Mouse (Mus musculus) neural tube, embryonic 13.5 days (tissue): ENCODE measurements around the gene Lif. TPM values are rescaled to one million over a fixed set of nuclear protein-coding genes. Genes with fewer than 3 reads are reported as not detected.
A peak's percentile ranks its signal among the peaks of the same experiment; 100 is the strongest.

Experiments used
- ATAC-seq: fragments of 200-750 bp; cut with Nextera tagmentation; 2 replicates; pipeline ENCODE4 v1.8.0; 2017; ENCODE audit warnings: low read depth, mild to moderate bottlenecking, moderate TSS enrichment, moderate library complexity
- H3K27ac ChIP-seq: fragments of 300-500 bp; sonication (generic); replicated peaks from 2 replicates; pipeline ENCODE4 v1.5.1; 2015; ENCODE audit warnings: moderate library complexity, mild to moderate bottlenecking, inconsistent platforms
- H3K27me3 ChIP-seq: fragments of 300-500 bp; sonication (generic); 2 replicates; pipeline ENCODE4 v1.6.1; 2015; ENCODE audit warnings: mild to moderate bottlenecking, inconsistent platforms
- H3K36me3 ChIP-seq: fragments of 300-500 bp; sonication (generic); 2 replicates; pipeline ENCODE4 v1.6.1; 2015; ENCODE audit warnings: mild to moderate bottlenecking, inconsistent platforms
- H3K4me1 ChIP-seq: fragments of 300-500 bp; sonication (generic); replicated peaks from 2 replicates; pipeline ENCODE4 v1.6.1; 2015; ENCODE audit warnings: inconsistent platforms
- H3K4me2 ChIP-seq: fragments of 300-500 bp; sonication (generic); 2 replicates; pipeline ENCODE4 v1.6.1; 2015; ENCODE audit warnings: inconsistent platforms, mild to moderate bottlenecking, moderate library complexity
- H3K4me3 ChIP-seq: fragments of 300-500 bp; sonication (generic); 2 replicates; pipeline ENCODE4 v1.5.1; 2015; ENCODE audit warnings: mild to moderate bottlenecking, inconsistent platforms
- H3K9ac ChIP-seq: fragments of 300-500 bp; sonication (generic); 2 replicates; pipeline ENCODE4 v1.6.1; 2015; ENCODE audit warnings: moderate library complexity, mild to moderate bottlenecking, inconsistent platforms
- H3K9me3 ChIP-seq: fragments of 300-500 bp; sonication (generic); 2 replicates; pipeline ENCODE4 v1.6.1; 2016; ENCODE audit warnings: inconsistent platforms
- WGBS: fragments of 180-500 bp; shearing (Covaris S2); methylation state at CpG from one replicate; pipeline ENCODE4 v1.1.7; 2015; 5-methylcytosine and 5-hydroxymethylcytosine counted together
- polyA plus RNA-seq: library from polyadenylated mRNA; unstranded; fragments of >200 nt; fragmentation: Nextera tagmentation; extraction: Ambion mirVana; gene quantifications from 2 replicates; pipeline ENCODE4 v1.2.1, GENCODE M21; 2015

Gene Lif
- polyA plus RNA-seq, 1 experiment from 2014 or later, result not detected

GRCm38 (mm10) chr11:4267202-4267578 lies 9.8 kb downstream of the Lif start:
- Histone ChIP-seq H3K4me3 (peak overlapping the region; percentile 49), H3K27ac (no peak overlapping the region), H3K36me3 (no peaks in the 10 kb centered on the region), H3K27me3 (peaks cover 75% of the 10 kb centered on the region), H3K9ac (no peak overlapping the region), H3K4me2 (peak overlapping the region; percentile 88), H3K9me3 (no peaks in the 10 kb centered on the region), H3K4me1 (peaks cover 21% of the 10 kb centered on the region)
- ATAC-seq, result no peak
- WGBS, result 5% methylated on average over 13 of the region's 13 CpGs

- no peak overlapping the region for H3K9ac ChIP-seq
Measured at GRCm38 (mm10) chr11:4268500-4268899, 11.1 kb downstream of the Lif start.

GRCm38 (mm10) chr11:4270744-4271459 lies 13.5 kb downstream of the Lif start:
- Histone ChIP-seq H3K4me3 (no peak overlapping the region), H3K27me3 (peaks cover 49% of the 10 kb centered on the region), H3K4me2 (no peak overlapping the region), H3K9me3 (no peaks in the 10 kb centered on the region), H3K4me1 (peaks cover 13% of the 10 kb centered on the region), H3K36me3 (no peaks in the 10 kb centered on the region), H3K27ac (no peak overlapping the region), H3K9ac (no peak overlapping the region)
- WGBS, result 33% methylated on average over 20 of the region's 20 CpGs
- no peak for ATAC-seq

More at GRCm38 (mm10) chr11:4268500-4268899, 11.1 kb downstream of the Lif start:
- Histone ChIP-seq H3K9me3 (no peaks in the 10 kb centered on the region), H3K36me3 (no peaks in the 10 kb centered on the region), H3K27ac (no peak overlapping the region), H3K4me1 (peaks cover 13% of the 10 kb centered on the region), H3K27me3 (peaks cover 73% of the 10 kb centered on the region), H3K4me2 (no peak overlapping the region), H3K4me3 (no peak overlapping the region)
- 87% methylated on average over 6 of the region's 6 CpGs for WGBS
- no peak for ATAC-seq

GRCm38 (mm10) chr11:4271544-4271943 lies 14.2 kb downstream of the Lif start:
- no peaks in the 10 kb centered on the region for H3K36me3 ChIP-seq
- no peak for ATAC-seq

GRCm38 (mm10) chr11:4276411-4276861 lies 19.1 kb downstream of the Lif start:
- Histone ChIP-seq H3K9ac (no peak overlapping the region), H3K9me3 (no peaks in the 10 kb centered on the region), H3K27me3 (0 out of 2 replicates have a peak, but pooled peaks cover under 1% of the 10 kb centered on the region), H3K27ac (no peak overlapping the region), H3K4me1 (0 out of 2 replicates have a peak, but pooled peaks cover 3% of the 10 kb centered on the region), H3K4me2 (no peak overlapping the region), H3K36me3 (no peaks in the 10 kb centered on the region), H3K4me3 (no peak overlapping the region)
- ATAC-seq, result no peak
- WGBS, result 61% methylated on average over 11 of the region's 11 CpGs

More at GRCm38 (mm10) chr11:4271544-4271943, 14.2 kb downstream of the Lif start:
- Histone ChIP-seq H3K27me3 (peaks cover 42% of the 10 kb centered on the region), H3K4me1 (peaks cover 9% of the 10 kb centered on the region), H3K9ac (no peak overlapping the region), H3K27ac (no peak overlapping the region), H3K4me2 (no peak overlapping the region), H3K9me3 (no peaks in the 10 kb centered on the region), H3K4me3 (no peak overlapping the region)
- 72% methylated on average over 11 of the region's 11 CpGs for WGBS

GRCm38 (mm10) chr11:4279909-4280308 lies 22.6 kb downstream of the Lif start:
- Histone ChIP-seq H3K27ac (no peak overlapping the region), H3K4me3 (no peak overlapping the region), H3K4me1 (0 out of 2 replicates have a peak, but pooled peaks cover 3% of the 10 kb centered on the region), H3K27me3 (no peaks in the 10 kb centered on the region), H3K9me3 (no peaks in the 10 kb centered on the region), H3K9ac (no peak overlapping the region), H3K36me3 (no peaks in the 10 kb centered on the region), H3K4me2 (no peak overlapping the region)
- 68% methylated on average over 7 of the region's 7 CpGs for WGBS
- ATAC-seq, result no peak

- H3K27me3 ChIP-seq, result no peaks in the 10 kb centered on the region
- no peak overlapping the region for H3K27ac ChIP-seq
- H3K4me3 ChIP-seq, result no peak overlapping the region
- H3K36me3 ChIP-seq, result no peaks in the 10 kb centered on the region
- H3K9ac ChIP-seq, result no peak overlapping the region
- no peak overlapping the region for H3K4me2 ChIP-seq
- no peak for ATAC-seq
- H3K9me3 ChIP-seq, result no peaks in the 10 kb centered on the region
- H3K4me1 ChIP-seq, result no peaks in the 10 kb centered on the region
- WGBS, result 88% methylated on average over 6 of the region's 6 CpGs
Measured at GRCm38 (mm10) chr11:4281852-4282251, 24.5 kb downstream of the Lif start.

GRCm38 (mm10) chr11:4283627-4284026 lies 26.3 kb downstream of the Lif start:
- H3K27ac ChIP-seq, result no peak overlapping the region
- no peaks in the 10 kb centered on the region for H3K4me1 ChIP-seq
- H3K9ac ChIP-seq, result no peak overlapping the region
- no peak overlapping the region for H3K4me3 ChIP-seq
- 26% methylated on average over 4 of the region's 4 CpGs for WGBS
- no peak overlapping the region for H3K4me2 ChIP-seq
- no peaks in the 10 kb centered on the region for H3K9me3 ChIP-seq
- H3K36me3 ChIP-seq, result no peaks in the 10 kb centered on the region
- ATAC-seq, result no peak
- H3K27me3 ChIP-seq, result no peaks in the 10 kb centered on the region

GRCm38 (mm10) chr11:4289280-4289679 lies 31.9 kb downstream of the Lif start:
- H3K9me3 ChIP-seq, result no peaks in the 10 kb centered on the region
- no peaks in the 10 kb centered on the region for H3K4me1 ChIP-seq
- ATAC-seq, result no peak
- 64% methylated on average over 3 of the region's 3 CpGs for WGBS
- H3K27me3 ChIP-seq, result no peaks in the 10 kb centered on the region
- H3K36me3 ChIP-seq, result no peaks in the 10 kb centered on the region
- no peak overlapping the region for H3K4me2 ChIP-seq
- H3K27ac ChIP-seq, result no peak overlapping the region
- H3K4me3 ChIP-seq, result no peak overlapping the region
- no peak overlapping the region for H3K9ac ChIP-seq

- Histone ChIP-seq H3K27ac (no peak overlapping the region), H3K4me1 (peaks cover 11% of the 10 kb centered on the region), H3K9me3 (no peaks in the 10 kb centered on the region), H3K9ac (no peak overlapping the region), H3K27me3 (no peaks in the 10 kb centered on the region), H3K4me3 (no peak overlapping the region), H3K4me2 (no peak overlapping the region), H3K36me3 (no peaks in the 10 kb centered on the region)
- ATAC-seq, result no peak
- 82% methylated on average over 6 of the region's 6 CpGs for WGBS
Measured at GRCm38 (mm10) chr11:4291639-4292038, 34.3 kb downstream of the Lif start.

- Histone ChIP-seq H3K27ac (no peak overlapping the region), H3K36me3 (no peaks in the 10 kb centered on the region), H3K9me3 (no peaks in the 10 kb centered on the region), H3K4me2 (no peak overlapping the region), H3K4me1 (peaks cover 15% of the 10 kb centered on the region), H3K9ac (no peak overlapping the region), H3K4me3 (no peak overlapping the region), H3K27me3 (no peaks in the 10 kb centered on the region)
- ATAC-seq, result no peak
- WGBS, result 77% methylated on average over 8 of the region's 8 CpGs
Measured at GRCm38 (mm10) chr11:4292224-4292887, 35.0 kb downstream of the Lif start.

- Histone ChIP-seq H3K9ac (no peak overlapping the region), H3K4me1 (peaks cover 15% of the 10 kb centered on the region), H3K27ac (no peak overlapping the region), H3K4me2 (no peak overlapping the region), H3K27me3 (no peaks in the 10 kb centered on the region), H3K36me3 (no peaks in the 10 kb centered on the region), H3K9me3 (no peaks in the 10 kb centered on the region), H3K4me3 (no peak overlapping the region)
- 90% methylated on average over 6 of the region's 6 CpGs for WGBS
- no peak for ATAC-seq
Measured at GRCm38 (mm10) chr11:4292888-4293247, 35.5 kb downstream of the Lif start.
